Mouse (Mus musculus): ENCODE data around the gene Lrrc75a. TPM values are rescaled to one million over a fixed set of nuclear protein-coding genes. Genes with fewer than 3 reads are reported as not detected.
"Not testable (repeated sequence)": the region's sequence is repeated elsewhere in the genome, so short reads cannot be mapped to it uniquely, and the experiment has no call there.

Lrrc75a gene
- polyA plus RNA-seq, 1 experiment: 10.1 TPM

- TF ChIP-seq POLR2A (IDR thresholded peaks at IDR 0.05; ENCODE audit: borderline replicate concordance, low read depth, low read length): no peak
- no peak for TF ChIP-seq CTCF (IDR thresholded peaks at IDR 0.05; ENCODE audit: low read depth, low read length)
- H3K4me1 ChIP-seq (ENCODE audit: control insufficient read depth, insufficient read depth, low read length): peaks cover 13% of the 10 kb centered on the region
- H3K27ac ChIP-seq (ENCODE audit: insufficient read depth, low read depth, low read length): no peak overlapping the region
- H3K4me3 ChIP-seq (ENCODE audit: insufficient read depth, low read length): no peak overlapping the region
These were observed 21.7 kb upstream of the Lrrc75a start for GRCm38 (mm10) chr11:62670006-62670405.

GRCm38 (mm10) chr11:62669471-62669870, 21.1 kb upstream of the Lrrc75a start:
- no peak overlapping the region for H3K4me3 ChIP-seq (ENCODE audit: insufficient read depth, low read length)
- no peak for TF ChIP-seq POLR2A (IDR thresholded peaks at IDR 0.05; ENCODE audit: borderline replicate concordance, low read depth, low read length)
- TF ChIP-seq CTCF (IDR thresholded peaks at IDR 0.05; ENCODE audit: low read depth, low read length): no peak
- H3K27ac ChIP-seq (ENCODE audit: insufficient read depth, low read depth, low read length): peak overlapping the region; percentile 33; the same call in 1 of the 2 replicates
- peaks cover 15% of the 10 kb centered on the region for H3K4me1 ChIP-seq (ENCODE audit: control insufficient read depth, insufficient read depth, low read length)

GRCm38 (mm10) chr11:62668986-62669385, 20.7 kb upstream of the Lrrc75a start:
- TF ChIP-seq CTCF (IDR thresholded peaks at IDR 0.05; ENCODE audit: low read depth, low read length): no peak
- TF ChIP-seq POLR2A (IDR thresholded peaks at IDR 0.05; ENCODE audit: borderline replicate concordance, low read depth, low read length): no peak
- H3K4me1 ChIP-seq (ENCODE audit: control insufficient read depth, insufficient read depth, low read length): peaks cover 19% of the 10 kb centered on the region
- no peak overlapping the region for H3K27ac ChIP-seq (ENCODE audit: insufficient read depth, low read depth, low read length)
- H3K4me3 ChIP-seq (ENCODE audit: insufficient read depth, low read length): no peak overlapping the region

- TF ChIP-seq POLR2A (IDR thresholded peaks at IDR 0.05; ENCODE audit: borderline replicate concordance, low read depth, low read length) (no peak), CTCF (IDR thresholded peaks at IDR 0.05; ENCODE audit: low read depth, low read length) (no peak)
- peaks cover 21% of the 10 kb centered on the region for H3K4me1 ChIP-seq (ENCODE audit: control insufficient read depth, insufficient read depth, low read length)
- no peak overlapping the region for H3K27ac ChIP-seq (ENCODE audit: insufficient read depth, low read depth, low read length)
- H3K4me3 ChIP-seq (ENCODE audit: insufficient read depth, low read length): no peak overlapping the region
These were observed 15.9 kb upstream of the Lrrc75a start for GRCm38 (mm10) chr11:62664250-62664649.

- Histone ChIP-seq H3K4me1 (ENCODE audit: control insufficient read depth, insufficient read depth, low read length) (peaks cover 27% of the 10 kb centered on the region), H3K4me3 (ENCODE audit: insufficient read depth, low read length) (no peak overlapping the region), H3K27ac (ENCODE audit: insufficient read depth, low read depth, low read length) (no peak overlapping the region)
- TF ChIP-seq POLR2A (IDR thresholded peaks at IDR 0.05; ENCODE audit: borderline replicate concordance, low read depth, low read length): no peak
- TF ChIP-seq CTCF (IDR thresholded peaks at IDR 0.05; ENCODE audit: low read depth, low read length): no peak
These were observed 12.6 kb upstream of the Lrrc75a start for GRCm38 (mm10) chr11:62660885-62661284.

DNA sequence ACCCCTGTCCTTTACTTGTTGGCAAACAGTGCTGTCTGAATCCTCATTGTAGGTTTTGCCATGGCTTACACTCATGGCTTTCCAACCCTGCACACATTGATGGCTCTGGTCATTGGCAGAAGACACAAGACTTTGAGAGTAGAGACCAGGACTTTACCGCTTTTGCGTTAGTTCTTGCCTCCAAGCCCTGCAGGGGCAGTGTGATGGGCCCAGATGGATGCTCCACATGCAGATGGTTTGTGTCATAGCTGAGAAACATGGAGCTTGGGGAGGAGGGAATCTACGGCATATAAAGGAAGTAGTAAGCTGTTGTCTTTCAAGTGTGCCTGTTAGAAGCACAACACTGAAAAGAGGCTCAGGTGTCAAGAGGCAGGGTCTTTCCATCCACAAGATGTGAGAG, 3.8 kb upstream of the Lrrc75a start:
- peaks cover 47% of the 10 kb centered on the region for H3K4me1 ChIP-seq (ENCODE audit: control insufficient read depth, insufficient read depth, low read length)
- TF ChIP-seq POLR2A (IDR thresholded peaks at IDR 0.05; ENCODE audit: borderline replicate concordance, low read depth, low read length) (no peak), CTCF (IDR thresholded peaks at IDR 0.05; ENCODE audit: low read depth, low read length) (no peak)
- no peak overlapping the region for H3K4me3 ChIP-seq (ENCODE audit: insufficient read depth, low read length)

DNA sequence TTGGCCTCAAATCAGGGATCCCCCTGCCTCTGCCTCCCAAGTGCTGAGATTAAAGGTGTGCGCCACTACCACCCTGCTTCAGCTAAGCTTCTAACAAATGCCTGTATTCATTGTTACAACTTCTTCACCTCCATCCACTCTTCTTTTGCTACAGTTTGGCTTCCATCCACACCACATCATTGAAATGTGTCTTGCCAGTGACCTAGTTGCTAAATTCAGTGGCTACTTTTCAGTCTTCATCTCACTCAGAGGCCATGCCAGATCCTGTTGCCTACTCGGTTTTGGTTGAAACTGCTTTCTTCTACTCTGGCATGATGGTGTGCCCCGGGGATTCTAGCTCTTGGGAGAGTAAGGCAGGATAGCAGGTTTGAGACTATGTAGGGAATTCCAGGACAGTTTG, 3.2 kb upstream of the Lrrc75a start:
- no peak overlapping the region for H3K4me3 ChIP-seq (ENCODE audit: insufficient read depth, low read length)
- TF ChIP-seq CTCF (IDR thresholded peaks at IDR 0.05; ENCODE audit: low read depth, low read length) (no peak), POLR2A (IDR thresholded peaks at IDR 0.05; ENCODE audit: borderline replicate concordance, low read depth, low read length) (no peak)
- H3K4me1 ChIP-seq (ENCODE audit: control insufficient read depth, insufficient read depth, low read length): peaks cover 43% of the 10 kb centered on the region
- H3K27ac ChIP-seq (ENCODE audit: insufficient read depth, low read depth, low read length): no peak overlapping the region

More for the DNA sequence above, 3.8 kb upstream of the Lrrc75a start:
- no peak overlapping the region for H3K27ac ChIP-seq (ENCODE audit: insufficient read depth, low read depth, low read length)

DNA sequence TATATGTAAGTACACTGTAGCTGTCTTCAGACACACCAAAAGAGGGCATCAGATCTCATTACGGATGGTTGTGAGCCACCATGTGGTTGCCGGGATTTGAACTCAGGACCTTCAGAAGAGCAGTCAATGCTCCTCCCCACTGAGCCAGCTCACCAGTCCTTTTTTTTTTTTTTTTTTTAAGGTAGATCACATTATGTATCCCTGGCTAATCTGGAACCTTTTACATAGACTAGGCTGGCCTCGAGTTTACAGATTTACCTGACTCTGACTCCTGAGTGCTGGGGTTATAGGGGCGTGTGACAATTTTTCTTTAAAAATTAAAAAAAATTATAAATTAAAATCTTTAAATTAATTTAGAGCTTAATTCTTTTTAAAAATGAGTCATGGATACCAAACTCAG, 1.5 kb upstream of the Lrrc75a start:
- H3K4me1 ChIP-seq (ENCODE audit: control insufficient read depth, insufficient read depth, low read length): peaks cover 49% of the 10 kb centered on the region
- H3K27ac ChIP-seq (ENCODE audit: insufficient read depth, low read depth, low read length); H3K4me3 ChIP-seq (ENCODE audit: insufficient read depth, low read length): not testable (repeated sequence)

DNA sequence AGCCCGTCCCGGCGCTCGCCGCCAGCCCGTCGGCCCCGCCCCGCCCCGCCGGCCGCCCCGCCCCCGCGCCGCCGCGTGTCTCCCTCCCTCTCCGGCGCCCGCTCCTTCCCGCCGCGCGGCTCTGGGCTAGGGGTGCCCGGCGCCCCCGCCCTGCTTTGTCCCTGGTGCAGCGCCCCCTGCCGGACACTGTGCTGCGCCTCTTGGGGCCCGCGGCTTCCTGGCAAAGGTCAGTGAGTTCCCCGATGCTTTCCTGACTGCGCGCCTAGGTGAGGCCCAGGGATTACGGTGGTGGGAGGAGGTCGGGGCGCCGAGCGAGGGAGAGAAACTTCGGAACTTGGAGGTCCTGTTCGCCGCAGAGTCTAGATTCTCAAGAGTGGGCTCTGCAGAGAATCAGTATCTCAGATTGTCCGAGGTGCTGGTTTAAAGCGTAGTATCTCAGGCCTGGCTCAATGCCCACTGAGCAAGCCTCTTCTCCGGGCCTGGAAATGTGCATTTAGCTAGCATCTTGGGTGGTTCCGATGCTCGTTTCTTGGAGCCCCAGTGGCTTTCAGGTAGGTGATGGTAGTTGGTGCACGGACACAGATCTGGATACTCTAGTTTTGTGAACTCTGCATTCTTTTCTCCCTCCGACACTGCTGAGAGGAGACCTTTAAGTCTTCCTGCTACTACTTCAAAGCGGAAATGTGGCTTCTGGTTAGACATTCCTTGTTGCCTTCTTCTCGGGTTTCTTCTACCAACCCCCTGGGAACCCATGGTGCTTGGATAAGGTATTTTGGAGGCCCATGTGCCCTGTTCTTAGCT, 468 bp upstream of the Lrrc75a start, which contains the start of gene Mmgt2:
Gene Mmgt2 (plus strand): TSS at position 74 of the 801 bp plus-strand sequence.
- H3K4me3 ChIP-seq (ENCODE audit: insufficient read depth, low read length): peak within 1 kb of the TSS; percentile 79
- peak within 1 kb of the TSS; percentile 86 for H3K27ac ChIP-seq (ENCODE audit: insufficient read depth, low read depth, low read length)
- TF ChIP-seq CTCF (IDR thresholded peaks at IDR 0.05; ENCODE audit: low read depth, low read length): peak; percentile 45; the same call in 1 of the 2 replicates
- no peak for TF ChIP-seq POLR2A (IDR thresholded peaks at IDR 0.05; ENCODE audit: borderline replicate concordance, low read depth, low read length)
- peaks cover 49% of the 10 kb centered on the region for H3K4me1 ChIP-seq (ENCODE audit: control insufficient read depth, insufficient read depth, low read length)

DNA sequence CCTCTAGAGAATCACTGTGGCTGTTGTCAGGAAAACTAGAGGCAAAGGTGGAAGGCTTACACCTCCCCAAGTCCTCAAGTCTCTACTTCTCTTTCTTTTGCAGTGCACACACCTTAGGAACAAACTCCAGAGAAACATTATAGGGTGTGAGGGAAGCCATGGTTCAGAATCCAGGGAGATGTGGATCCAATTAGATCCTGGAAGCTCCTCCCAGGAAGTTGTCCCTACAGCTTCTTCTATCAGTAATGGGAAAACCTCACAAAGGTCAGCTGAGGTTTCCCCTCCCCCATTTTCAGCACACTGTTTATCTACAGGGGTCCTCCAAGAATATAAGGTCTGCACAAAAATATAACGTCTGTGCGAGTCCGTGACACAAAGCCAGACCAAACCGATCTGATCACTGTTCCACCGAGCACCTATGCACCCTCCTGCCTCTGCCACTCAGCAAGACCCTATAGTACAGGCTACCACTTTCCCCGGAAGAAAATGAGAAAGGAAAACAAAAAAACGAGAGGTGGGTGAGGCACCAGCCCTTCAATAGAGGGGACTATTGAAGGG, 1.3 kb downstream of the Lrrc75a start:
- Histone ChIP-seq H3K4me1 (ENCODE audit: control insufficient read depth, insufficient read depth, low read length) (peaks cover 51% of the 10 kb centered on the region), H3K4me3 (ENCODE audit: insufficient read depth, low read length) (peak overlapping the region; percentile 79), H3K27ac (ENCODE audit: insufficient read depth, low read depth, low read length) (peak overlapping the region; percentile 86)
- TF ChIP-seq POLR2A (IDR thresholded peaks at IDR 0.05; ENCODE audit: borderline replicate concordance, low read depth, low read length) (no peak), CTCF (IDR thresholded peaks at IDR 0.05; ENCODE audit: low read depth, low read length) (no peak)

Data from bone marrow macrophage, adult 2 months (primary cell).